ENCODE assay signal across 15 mouse cellular contexts in genomic region chr10:108417448-108417847, GRCm38 (mm10).
"Had no signal": no experiment of that assay in that cellular context is flagged by ENCODE, and none has a peak within 500 bp of the region (broad histone marks: within the 10 kb centered on the region; RNA-seq: fewer than 3 reads in every experiment).

No protein-coding gene starts in this region.

- H3K4me3 ChIP-seq: neural tube, embryonic 15.5 days; stomach, embryonic 15.5 days had no signal

- H3K27ac ChIP-seq: neural tube, embryonic 15.5 days; stomach, embryonic 15.5 days; stomach, postnatal 0 days had no signal

- DNase-seq: retina, postnatal 1 day; right cerebral cortex, adult 18-20 months; right cerebral cortex, postnatal 14 days; right cerebral cortex, postnatal 25 days; right cerebral cortex, postnatal 4 days; spleen, adult 18-20 months; thymus, adult 18-20 months; thymus, adult 2 months; thymus, postnatal 14 days; thymus, postnatal 25 days; thymus, postnatal 36 days; thymus, postnatal 4 days had no signal
